Mouse (Mus musculus) MEL-GATA-1-ER (cell line): ENCODE results near the gene Megf8.
"Not testable (repeated sequence)": the region's sequence is repeated elsewhere in the genome, so short reads cannot be mapped to it uniquely, and the experiment has no call there.

ENCODE experiments used
- DNase-seq: peaks from one replicate; pipeline ENCODE4 v3.0.0-alpha.2; 2012; ENCODE audit warnings: low read depth; ENCODE audit errors: extremely low read depth

Gene Megf8

GRCm38 (mm10) chr7:25396621-25397020, 79.7 kb downstream of the Megf8 start:
- DNase-seq = no peak

GRCm38 (mm10) chr7:25398610-25399009, 81.6 kb downstream of the Megf8 start, which contains the start of gene Lipe:
TSS of gene Lipe (minus strand) at chr7:25398710.
- DNase-seq = no peak

GRCm38 (mm10) chr7:25399028-25399427, 82.1 kb downstream of the Megf8 start:
- DNase-seq = not testable (repeated sequence)

- DNase-seq = no peak
Observed at GRCm38 (mm10) chr7:25401551-25401950, 84.6 kb downstream of the Megf8 start.

- DNase-seq = no peak
Observed at GRCm38 (mm10) chr7:25401986-25402385, 85.0 kb downstream of the Megf8 start.

GRCm38 (mm10) chr7:25402671-25403101, 85.7 kb downstream of the Megf8 start:
- DNase-seq = peak; percentile 18

- no peak for DNase-seq
Observed at GRCm38 (mm10) chr7:25406468-25406867, 89.5 kb downstream of the Megf8 start.

- peak; percentile 75 for DNase-seq
Observed at GRCm38 (mm10) chr7:25409114-25409760, 92.3 kb downstream of the Megf8 start.

GRCm38 (mm10) chr7:25410969-25411615, 94.1 kb downstream of the Megf8 start:
- DNase-seq = no peak

GRCm38 (mm10) chr7:25411861-25412260, 94.9 kb downstream of the Megf8 start:
- no peak for DNase-seq

GRCm38 (mm10) chr7:25412833-25413441, 96.0 kb downstream of the Megf8 start, which contains the start of gene Cxcl17:
TSS of gene Cxcl17 (minus strand) at chr7:25412886.
- DNase-seq = no peak
